Mouse (Mus musculus) T-helper 17 cell (primary cell): Measurements from ENCODE around the gene Lrrc2.

Source experiments
- in situ Hi-C, 2 experiments: fragments of 300-600 bp; cut with MboI, MseI; formaldehyde crosslinking; loops; 1 replicate in 1 of 2; 2 replicates in 1 of 2; pipeline ENCODE4 v1.15.1; 2025; ENCODE audit warnings: high pct_unique_total_duplicates in 2 of 2

The Lrrc2 gene

DNA sequence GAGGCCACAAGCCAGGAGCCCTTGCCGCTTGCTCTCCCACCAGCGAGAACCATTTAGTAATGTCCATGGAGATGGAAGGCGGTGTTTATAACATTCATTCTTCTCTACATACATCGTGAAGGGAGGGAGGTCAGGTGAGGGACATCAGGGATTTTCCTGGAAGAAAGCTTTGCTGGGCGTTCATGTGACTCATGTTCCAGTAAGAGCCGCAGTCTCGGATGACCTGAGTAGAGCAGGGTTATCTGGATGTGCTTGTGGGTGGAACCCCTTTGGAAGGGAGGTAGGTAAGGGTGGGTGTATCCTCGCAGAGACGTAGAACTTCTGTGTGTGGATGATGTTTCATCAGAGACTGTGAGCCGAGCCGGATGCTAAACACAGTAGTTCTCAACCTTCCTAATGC, at the start of gene Lrrc2:
Gene Lrrc2 (plus strand): TSS at position 149 of the 400 bp plus-strand sequence.
- in situ Hi-C loops: no loop called here

DNA sequence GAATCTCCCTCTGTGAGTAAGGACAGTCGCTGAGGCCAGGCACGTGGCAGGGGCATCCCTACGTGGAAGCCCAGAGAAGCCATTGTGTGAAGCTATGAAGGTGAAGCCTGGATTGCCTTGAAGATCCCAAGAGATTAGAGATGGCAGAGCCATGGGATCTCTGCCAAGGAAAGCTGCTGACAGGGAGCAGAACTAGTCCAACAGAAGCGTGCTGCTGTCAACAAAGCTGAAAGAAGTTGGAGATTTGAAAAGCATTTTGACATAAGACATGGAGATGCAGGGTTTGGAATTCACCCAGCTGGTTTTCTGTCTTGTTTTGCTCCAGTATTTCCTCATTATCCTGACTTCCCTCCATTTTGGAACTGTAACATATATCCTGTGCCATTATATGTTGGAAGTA, 49.1 kb upstream of the Lrrc2 start:
- in situ Hi-C loops: loop anchor here in 1 of 2 experiments (25.0 kb wide), 1 partner anchor 1840 kb away; the partner anchor contains the start of genes Atrip and Trex1

DNA sequence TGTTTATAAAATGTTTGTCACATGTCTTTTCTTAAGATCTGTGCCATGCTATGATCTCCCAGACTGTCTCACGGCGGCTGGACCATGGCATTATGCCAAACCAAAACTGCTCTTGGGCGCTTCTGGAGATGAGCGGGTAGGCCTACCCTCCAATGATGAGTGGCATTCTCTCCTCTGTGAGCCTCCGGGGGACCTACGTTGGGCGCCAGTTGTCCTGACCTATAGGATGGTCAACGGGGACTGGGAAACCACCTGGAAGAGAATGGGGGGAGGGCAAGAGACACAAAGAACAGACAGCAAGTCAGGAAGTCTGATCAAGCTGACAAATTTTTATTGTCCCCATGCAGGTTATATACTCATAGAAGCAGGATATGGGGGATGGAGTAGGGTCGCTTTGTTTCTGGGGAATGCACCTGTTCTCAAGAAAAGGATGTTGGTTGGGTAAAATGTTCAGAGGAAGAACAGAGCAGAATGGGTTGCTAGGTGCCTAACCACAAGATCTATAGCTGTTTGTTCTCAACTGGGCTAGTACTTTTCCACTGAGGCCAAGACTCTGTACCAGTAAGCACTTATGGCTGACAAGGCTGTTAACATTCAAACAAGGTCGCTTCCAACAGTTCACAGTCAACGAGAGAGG, 44.0 kb upstream of the Lrrc2 start:
- in situ Hi-C loops: loop anchor here in 1 of 2 experiments (25.0 kb wide), 1 partner anchor 1845 kb away; the partner anchor contains the start of genes Atrip and Trex1

DNA sequence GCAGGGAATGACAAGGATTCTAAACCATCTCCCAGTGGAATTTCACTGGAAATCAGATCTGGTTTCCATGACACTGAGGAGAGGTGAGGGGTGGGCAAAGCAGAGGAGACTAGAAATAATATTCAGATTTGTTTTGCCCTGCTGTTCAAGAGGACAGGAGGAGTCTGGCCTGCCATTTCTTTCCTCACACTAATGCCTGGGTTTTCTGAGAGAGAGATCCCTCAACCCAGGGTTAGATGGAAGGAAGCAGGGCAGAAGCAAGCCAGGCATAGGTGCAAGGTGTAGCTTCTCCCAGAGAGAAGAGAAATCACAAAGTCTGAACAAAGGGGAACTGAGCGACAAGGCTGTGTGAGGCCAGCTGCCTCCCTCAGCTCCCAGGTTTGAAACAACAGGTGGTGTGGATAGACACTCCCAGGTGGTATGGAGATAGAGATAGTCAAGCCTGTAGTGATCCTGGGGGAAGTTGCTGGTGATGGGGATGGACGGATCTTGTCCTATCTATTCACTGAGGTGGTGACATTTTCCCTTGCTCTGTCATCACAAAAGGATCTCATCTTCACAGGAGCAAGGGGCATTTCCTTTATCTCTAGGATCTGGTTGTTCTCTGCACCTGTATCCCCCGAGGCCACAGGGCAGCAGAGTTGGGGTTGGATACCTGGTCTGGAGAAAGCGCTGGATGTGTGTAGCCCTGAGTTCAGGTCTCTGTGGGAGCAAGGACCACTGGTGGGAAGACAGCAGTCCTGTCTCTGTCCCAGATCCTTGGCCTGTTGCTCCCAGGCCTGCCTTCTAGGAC, 43.3 kb upstream of the Lrrc2 start:
- in situ Hi-C loops: loop anchor here in 1 of 2 experiments (25.0 kb wide), 1 partner anchor 1846 kb away; the partner anchor contains the start of genes Atrip and Trex1

DNA sequence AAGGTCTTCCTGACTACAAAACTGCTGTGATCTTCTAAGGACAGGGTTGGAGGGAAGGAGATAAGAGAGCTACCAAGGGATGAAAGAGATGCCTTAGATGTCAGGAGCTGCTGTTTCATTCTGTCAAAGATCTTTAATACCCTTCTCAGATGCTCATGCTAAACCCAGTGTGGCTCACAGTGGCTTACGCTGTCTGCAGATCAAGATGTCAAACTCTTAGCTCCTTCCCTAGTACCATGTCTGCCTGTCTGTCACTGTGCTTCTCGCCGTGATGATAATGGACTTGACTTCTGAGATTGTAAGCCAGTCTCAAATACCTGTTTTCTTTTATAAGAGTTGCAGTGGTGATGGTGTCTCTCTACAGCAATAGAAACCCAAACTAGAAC, 42.7 kb upstream of the Lrrc2 start:
- in situ Hi-C loops: loop anchor here in 1 of 2 experiments (25.0 kb wide), 1 partner anchor 1846 kb away; the partner anchor contains the start of genes Atrip and Trex1

DNA sequence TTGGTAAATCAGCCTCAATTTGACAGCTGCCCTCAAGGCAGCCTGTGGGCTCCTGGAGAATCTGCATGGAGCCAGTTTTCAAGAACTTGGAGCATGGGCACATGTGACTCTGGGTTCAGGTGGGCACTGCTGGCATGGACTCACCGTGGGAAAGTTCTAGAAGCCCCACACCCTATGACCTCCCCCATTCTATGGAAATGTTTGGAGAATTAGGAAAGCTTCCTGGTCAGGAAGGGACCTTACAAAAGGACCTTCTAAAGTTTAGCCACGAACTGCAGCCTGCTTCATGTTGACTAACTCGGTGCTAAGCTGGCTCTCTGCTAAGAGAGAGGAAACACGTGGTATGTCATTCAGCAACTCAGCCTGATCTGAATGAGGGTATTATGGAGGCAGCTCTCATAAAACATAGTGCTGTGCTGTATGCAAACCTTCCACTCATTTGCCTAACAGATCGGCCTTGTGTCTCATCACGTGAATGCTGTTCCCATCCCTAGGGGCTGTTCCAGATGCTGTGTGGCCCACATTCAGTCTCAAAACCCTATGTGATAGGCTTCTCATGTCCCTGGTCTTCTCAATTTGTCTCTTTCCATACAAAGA, 41.9 kb upstream of the Lrrc2 start:
- in situ Hi-C loops: loop anchor here in 1 of 2 experiments (25.0 kb wide), 1 partner anchor 1847 kb away; the partner anchor contains the start of genes Atrip and Trex1

DNA sequence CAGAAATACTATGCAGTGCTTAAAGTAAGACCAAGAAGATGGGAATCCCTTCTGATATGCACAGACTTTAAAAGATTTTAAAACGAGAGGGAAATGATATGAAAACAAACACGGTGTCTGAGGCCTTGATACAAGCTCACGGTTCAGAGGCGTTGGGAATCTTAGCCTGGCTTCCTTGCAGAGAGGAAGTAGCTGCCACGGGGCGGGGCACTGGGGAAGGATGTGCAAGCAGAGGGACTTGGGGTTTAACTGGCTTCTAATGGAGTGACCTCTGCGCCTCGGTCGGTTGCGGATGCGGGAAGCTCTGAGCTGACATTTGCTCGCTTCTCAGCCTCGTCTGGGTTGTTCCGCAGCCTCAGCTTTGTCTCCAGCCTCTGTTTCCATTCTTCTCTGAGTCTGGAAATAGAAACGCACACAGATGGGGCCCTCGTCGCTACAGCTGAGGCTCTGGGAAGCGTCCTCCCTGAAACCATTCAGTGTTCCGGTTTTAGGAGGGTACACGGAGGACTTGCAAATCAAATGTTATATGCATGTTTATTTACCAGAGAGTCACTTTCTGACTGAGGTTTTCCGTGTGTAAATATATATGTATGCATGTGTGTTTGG, 36.6 kb upstream of the Lrrc2 start:
- in situ Hi-C loops: loop anchor here in 1 of 2 experiments (25.0 kb wide), 1 partner anchor 1852 kb away; the partner anchor contains the start of genes Atrip and Trex1

DNA sequence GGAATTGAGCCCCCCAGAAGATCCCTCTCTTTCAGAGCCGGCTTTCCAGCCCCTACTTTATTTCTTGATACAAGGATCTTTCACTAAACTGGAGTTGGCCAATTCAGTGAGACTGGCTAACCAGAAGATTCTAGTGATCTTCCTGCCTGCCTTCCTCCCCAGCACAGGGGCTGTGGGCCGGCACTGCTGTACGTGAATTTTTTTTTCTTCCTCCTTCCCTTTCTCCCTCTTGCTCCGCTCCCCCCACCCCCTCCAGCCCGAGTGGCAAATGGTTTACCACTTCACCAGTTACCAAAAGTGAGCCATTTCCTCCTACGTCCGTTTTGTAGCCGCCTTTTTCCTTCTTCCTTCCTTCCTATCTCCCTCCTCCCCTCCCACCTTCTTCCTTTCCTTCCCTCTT, 35.9 kb upstream of the Lrrc2 start:
- in situ Hi-C loops: loop anchor here in 1 of 2 experiments (25.0 kb wide), 1 partner anchor 1853 kb away; the partner anchor contains the start of genes Atrip and Trex1

DNA sequence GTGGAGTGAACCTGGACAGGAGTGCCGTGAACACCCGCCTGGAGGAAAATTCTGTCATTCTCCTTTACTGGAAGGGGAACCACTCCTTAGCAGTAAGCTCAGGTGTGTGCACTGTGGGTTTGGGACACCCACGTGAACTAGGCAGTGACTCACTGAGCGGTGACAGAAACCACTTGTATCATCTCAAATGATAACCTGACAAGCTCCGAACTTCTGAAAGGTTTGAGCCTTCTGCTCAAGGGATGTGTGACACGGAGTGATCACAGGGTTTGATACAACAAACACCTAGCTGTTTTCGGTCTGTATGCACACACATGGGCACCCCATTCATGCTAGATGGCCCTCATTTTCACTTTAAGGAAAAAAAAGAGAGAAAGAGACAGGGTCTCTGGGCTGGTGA, 34.6 kb upstream of the Lrrc2 start, which contains the start of gene Fam240a:
Gene Fam240a (minus strand): TSS at position 76 of the 400 bp plus-strand sequence.
- in situ Hi-C loops: loop anchor here in 1 of 2 experiments (25.0 kb wide), 1 partner anchor 1854 kb away; the partner anchor contains the start of genes Atrip and Trex1

DNA sequence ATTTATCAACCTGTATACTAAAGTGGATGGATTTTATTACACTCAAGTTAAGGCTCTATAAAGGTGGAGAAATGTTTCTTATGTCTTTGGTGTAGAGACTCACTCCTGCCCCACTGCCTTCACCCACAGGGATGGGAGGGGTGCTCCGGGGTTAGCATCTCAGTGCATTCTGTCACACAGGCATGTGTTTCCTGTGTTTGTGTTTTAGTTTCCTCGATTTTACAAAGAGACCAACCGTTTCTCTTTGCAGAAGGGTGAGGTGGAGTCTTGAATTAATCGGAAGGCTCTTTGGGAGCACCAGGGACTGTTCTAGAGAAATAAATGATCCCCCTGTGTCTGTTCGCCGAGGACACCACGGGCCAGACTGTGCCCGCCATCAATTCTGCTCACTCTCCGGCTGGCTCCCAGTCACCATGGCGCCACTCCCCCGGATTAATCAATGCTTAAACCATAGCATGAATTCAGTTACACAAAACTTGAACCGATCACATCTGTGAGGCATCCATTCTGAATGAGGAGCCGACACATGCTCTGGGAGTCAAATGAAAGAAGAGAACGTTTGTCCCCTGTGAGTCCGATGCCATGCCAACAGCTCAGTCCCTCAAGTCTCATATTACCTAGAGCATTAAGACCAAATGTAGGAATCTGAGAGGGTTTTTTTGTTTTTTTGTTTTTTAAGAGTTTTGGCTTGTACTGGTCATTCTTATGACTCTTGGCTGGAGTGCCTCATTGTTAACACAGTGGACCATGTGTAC, 30.5 kb upstream of the Lrrc2 start:
- in situ Hi-C loops: loop anchor here in 1 of 2 experiments (25.0 kb wide), 1 partner anchor 1859 kb away; the partner anchor contains the start of genes Atrip and Trex1

DNA sequence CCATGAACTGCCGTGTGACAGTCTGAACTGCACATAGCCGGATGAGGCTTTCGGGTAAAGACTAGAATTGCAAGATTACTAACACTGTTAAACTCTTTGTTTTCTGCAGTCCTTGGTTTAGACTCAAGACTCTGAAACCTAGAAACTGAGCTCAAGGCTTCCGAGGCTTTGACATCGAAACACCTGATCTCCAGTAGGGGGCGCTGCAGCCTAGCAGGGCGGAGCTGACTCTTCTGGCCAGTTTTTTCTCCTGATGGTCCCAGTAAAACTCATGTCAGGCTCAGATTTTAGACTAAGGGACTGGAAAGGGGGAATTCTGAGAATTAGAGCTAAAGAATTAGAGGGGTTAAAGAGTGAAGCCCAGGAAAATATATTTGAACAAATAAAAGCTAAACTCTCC, 28.6 kb upstream of the Lrrc2 start:
- in situ Hi-C loops: loop anchor here in 1 of 2 experiments (25.0 kb wide), 1 partner anchor 1860 kb away; the partner anchor contains the start of genes Atrip and Trex1

DNA sequence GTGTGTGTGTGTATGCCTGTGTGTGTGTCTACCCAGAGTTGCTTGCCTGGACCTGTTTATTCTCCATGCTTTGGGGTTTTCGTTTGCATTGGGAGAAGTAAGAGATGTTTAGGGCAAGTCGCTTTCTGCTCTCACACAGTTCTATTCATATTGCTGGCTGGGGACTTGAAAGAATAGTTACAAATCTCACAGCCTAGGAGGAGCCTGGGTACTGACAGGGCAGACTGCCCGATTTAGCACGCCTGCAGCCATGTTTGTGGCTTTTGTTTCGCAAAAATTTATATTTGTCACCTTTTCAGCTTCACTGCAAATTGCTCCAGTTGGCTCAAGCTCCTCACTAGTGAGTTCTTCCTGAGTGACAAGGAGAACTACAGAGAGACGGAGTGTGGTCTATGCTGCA, 19.8 kb upstream of the Lrrc2 start:
- in situ Hi-C loops: no loop called here

DNA sequence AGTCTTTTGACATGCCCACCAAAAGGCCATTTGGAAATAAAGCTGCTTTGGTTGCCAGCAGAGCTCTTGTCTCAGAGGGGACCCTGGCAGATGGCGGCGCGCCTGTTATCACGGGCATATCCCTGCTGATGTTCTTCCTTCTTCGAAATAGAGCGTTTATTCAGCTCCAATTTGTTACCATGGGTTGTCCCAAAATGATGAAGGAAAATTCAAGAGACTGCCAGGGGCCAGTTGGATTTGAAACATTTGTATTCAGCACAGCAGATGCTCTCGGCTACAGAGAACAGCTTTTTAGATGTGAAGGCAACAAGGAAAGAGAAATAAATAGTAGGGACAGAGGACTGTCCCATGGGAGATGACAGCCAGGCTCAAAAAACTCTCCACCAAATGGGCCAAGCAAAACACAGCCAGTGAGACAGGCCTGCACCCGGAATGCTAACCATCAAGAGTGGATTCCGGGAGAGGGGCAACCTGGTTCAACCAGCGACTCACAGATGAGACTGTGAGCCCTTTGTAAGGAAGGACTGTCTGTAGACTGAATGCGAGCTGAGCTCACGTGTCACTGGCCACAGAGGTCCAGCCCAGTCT, 17.4 kb upstream of the Lrrc2 start:
- in situ Hi-C loops: no loop called here

DNA sequence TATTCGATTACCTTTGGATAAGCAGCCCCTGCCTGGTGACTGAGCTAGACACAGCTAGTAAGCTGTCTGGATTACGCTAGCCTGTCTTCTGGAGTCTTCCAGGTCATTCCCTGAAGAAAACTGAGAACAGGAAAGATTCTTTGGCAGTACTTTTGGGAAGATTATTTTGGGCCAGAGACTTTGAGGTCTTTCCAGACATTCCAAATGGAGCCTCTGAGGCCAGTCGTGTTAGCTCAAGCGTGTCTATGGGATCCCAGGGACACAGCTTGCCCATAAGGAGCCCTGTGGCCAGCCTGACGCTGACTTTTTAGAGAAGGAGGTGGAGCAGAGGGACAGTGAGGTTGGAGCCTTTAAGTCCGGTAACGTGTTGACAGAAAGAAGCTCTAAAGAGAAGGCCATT, 15.4 kb upstream of the Lrrc2 start:
- in situ Hi-C loops: no loop called here

DNA sequence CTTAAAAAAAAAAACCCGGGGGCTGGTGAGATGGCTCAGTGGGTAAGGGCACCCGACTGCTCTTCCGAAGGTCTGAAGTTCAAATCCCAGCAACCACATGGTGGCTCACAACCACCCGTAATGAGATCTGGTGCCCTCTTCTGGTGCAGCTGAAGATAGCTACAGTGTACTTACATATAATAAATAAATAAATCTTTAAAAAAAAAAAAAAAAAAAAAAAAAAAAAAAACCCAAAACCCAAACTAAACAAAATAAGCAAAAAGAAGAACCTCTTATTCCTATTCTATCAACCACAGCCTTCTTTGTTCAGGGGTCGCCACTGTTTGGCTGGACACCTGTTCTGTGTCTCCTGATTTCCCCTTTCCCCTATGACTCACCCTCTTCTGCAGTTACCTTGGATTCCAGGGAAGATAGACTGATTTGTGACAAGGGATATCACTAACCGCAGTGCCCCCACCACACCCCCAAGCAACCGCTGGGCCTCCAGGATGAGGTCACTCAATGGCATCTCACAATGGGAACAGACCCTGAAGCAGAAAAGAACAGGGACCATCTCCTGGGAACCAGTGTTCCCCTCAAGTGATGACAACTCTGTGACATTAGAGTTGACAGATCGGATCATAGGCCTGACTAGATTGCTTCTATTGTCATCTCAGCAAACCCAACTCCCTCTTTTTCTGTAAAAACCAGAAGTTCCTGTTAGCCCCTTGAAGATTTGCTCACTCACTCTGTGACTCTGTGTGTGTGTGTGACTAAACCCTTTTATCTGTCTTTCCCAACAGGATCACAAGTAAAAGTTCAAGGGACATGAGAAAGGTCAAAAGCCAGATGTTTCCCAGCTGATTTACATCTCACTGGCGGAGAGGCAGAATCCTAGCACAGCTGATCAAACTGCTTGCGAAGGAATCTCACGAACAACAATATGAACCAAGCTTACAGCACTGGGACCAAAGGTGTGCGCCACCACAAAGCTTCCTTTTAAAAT, 13.5 kb upstream of the Lrrc2 start:
- in situ Hi-C loops: no loop called here

DNA sequence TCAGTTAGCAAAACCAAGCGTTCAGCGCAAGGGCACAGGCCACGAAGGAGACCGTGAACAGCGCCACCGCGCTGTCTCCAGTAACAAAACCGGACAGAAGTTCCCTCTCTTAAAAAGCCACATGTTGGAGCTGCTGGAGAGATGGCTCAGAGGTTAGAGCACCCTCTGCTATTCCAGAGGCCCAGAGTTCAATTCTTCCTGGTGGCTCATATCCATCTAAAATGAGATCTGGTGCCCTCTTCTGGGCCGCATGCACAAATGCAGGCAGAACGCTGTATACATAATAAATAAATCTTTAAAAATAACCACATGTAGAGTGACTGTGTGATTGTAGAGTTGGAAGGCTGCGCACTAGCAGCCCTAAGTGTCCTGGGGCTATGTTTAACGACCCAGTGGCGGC, 7.1 kb upstream of the Lrrc2 start:
- in situ Hi-C loops: no loop called here

DNA sequence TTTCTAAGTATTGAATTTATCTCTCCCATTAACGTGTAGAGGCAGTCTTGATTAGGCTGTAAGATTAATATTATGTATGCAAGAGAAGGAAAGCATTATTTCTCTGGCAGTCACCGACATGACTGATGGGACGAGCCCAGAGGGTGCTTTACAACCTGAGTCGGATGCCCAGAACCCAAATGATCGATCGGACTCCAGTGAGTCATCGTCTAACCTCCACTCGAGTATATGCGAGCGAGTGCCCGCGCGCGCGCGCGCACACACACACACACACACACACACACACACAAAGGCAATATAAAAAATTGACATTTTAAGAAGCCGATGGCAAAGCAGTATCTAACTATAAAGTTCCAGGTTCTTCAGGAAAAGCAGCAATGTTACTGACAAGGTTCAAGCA, 6.0 kb upstream of the Lrrc2 start:
- in situ Hi-C loops: no loop called here

DNA sequence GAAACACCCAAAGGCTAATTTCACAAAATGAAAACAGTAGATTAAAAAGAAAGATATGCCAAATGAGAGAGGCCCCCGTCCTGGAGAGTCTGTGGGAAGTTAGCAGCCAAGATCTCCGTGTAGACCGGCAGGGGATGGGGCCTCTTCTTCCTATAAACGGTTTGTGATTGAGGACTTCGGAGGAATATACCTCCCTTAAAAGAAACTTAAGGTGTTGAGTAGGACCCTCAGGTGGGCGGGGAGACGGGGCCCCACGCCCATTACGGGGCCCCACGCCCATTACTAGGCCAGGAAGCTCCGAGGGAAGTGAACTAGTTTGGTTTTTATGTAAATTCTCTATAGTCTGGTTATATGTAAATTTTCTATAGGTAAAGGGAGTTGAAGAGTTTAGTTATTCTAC, 5.4 kb upstream of the Lrrc2 start, which contains the start of gene Tdgf1:
Gene Tdgf1 (minus strand): TSS at position 233 of the 400 bp plus-strand sequence.
- in situ Hi-C loops: no loop called here
